12 mouse cellular contexts compared by ENCODE assay signal in genomic region chr10:60612893-60613292, GRCm38 (mm10).
A peak's percentile ranks its signal among the peaks of the same experiment; 100 is the strongest.
DNase-seq lines count a peak whose midpoint lies in the region; ATAC-seq and TF ChIP-seq lines count a peak whose summit lies in the region.
"Had no signal": no experiment of that assay in that cellular context is flagged by ENCODE, and none has a peak within 500 bp of the region (broad histone marks: within the 10 kb centered on the region; RNA-seq: fewer than 3 reads in every experiment).

No protein-coding gene starts in this region.

- H3K4me1 ChIP-seq in cerebellum, adult 2 months (ENCODE audit: control insufficient read depth, insufficient read depth, low read length) = no peaks in the 10 kb centered on the region
- H3K4me1 ChIP-seq in lung, postnatal 0 days (ENCODE audit: insufficient read depth, low read depth, low read length) = no peaks in the 10 kb centered on the region
- H3K4me1 ChIP-seq: heart, embryonic 10.5 days; liver, embryonic 13.5 days had no signal

- no peaks in the 10 kb centered on the region for H3K36me3 ChIP-seq in lung, postnatal 0 days (ENCODE audit: insufficient read depth, low read length)
- H3K36me3 ChIP-seq: heart, embryonic 10.5 days; liver, embryonic 13.5 days had no signal

- no peaks in the 10 kb centered on the region for H3K9me3 ChIP-seq in lung, postnatal 0 days (ENCODE audit: low read length)
- H3K9me3 ChIP-seq: heart, embryonic 10.5 days; liver, embryonic 13.5 days had no signal

- 17% methylated on average over 5 of the region's 5 CpGs for WGBS in cerebellum, adult 2 months
- WGBS in lung, postnatal 0 days = 18% methylated on average over 5 of the region's 5 CpGs

- no peak for ATAC-seq in lung, postnatal 0 days

- no peak for TF ChIP-seq EP300 in lung, postnatal 0 days (IDR thresholded peaks at IDR 0.05)

- H3K4me3 ChIP-seq in cerebellum, adult 2 months (replicated peaks; ENCODE audit: insufficient read depth, low read depth, low read length) = no peak overlapping the region
- no peak overlapping the region for H3K4me3 ChIP-seq in lung, postnatal 0 days (ENCODE audit: low read depth, low read length)
- H3K4me3 ChIP-seq: erythroblast, embryonic 14.5 days; heart, embryonic 10.5 days; liver, embryonic 13.5 days had no signal

- no peak overlapping the region for H3K9ac ChIP-seq in lung, postnatal 0 days (replicated peaks; ENCODE audit: low read depth)
- H3K9ac ChIP-seq: liver, embryonic 13.5 days had no signal

- peak; percentile 20; the same call in 1 of the 2 replicates for TF ChIP-seq CTCF in cerebellum, adult 2 months (IDR thresholded peaks at IDR 0.05; ENCODE audit: borderline replicate concordance, insufficient read depth, low read depth, low read length)
- TF ChIP-seq CTCF in lung, postnatal 0 days (IDR thresholded peaks at IDR 0.05) = peak; percentile 32

- DNase-seq in cerebellum, adult 2 months = no peak
- no peak for DNase-seq in cerebellum, adult 11 months
- no peak for DNase-seq in lung, postnatal 0 days (ENCODE audit: low spot score)
- no peak for DNase-seq in lung, postnatal 10 days
- peak; percentile 14 for DNase-seq in c-Kit-positive CD71-positive TER-119-negative erythroid progenitor cells, embryonic 14.5 days (ENCODE audit: low read depth)
- DNase-seq in thymus, postnatal 10 days (ENCODE audit: low spot score in 2 of 2) = peak; percentile 10 to 58
- DNase-seq in layer of hippocampus, postnatal 25 days (ENCODE audit: extremely low spot score in 1 of 2, low spot score in 1 of 2) = no peak
- no peak for DNase-seq in cerebellum, adult 9-10 months
- DNase-seq: cerebellum, adult 18-20 months; liver, embryonic 13.5 days had no signal

- H3K27me3 ChIP-seq in cerebellum, adult 2 months (ENCODE audit: control insufficient read depth, insufficient read depth, low read length) = no peaks in the 10 kb centered on the region
- H3K27me3 ChIP-seq in lung, postnatal 0 days (replicated peaks; ENCODE audit: insufficient read depth, low read length) = no peaks in the 10 kb centered on the region
- H3K27me3 ChIP-seq: liver, embryonic 13.5 days had no signal

- no peak for TF ChIP-seq POLR2A in cerebellum, adult 2 months (IDR thresholded peaks at IDR 0.05; ENCODE audit: borderline replicate concordance, insufficient read depth, low read length)

- H3K27ac ChIP-seq in cerebellum, adult 2 months (ENCODE audit: insufficient read depth, low read length) = no peak overlapping the region
- H3K27ac ChIP-seq in lung, postnatal 0 days (ENCODE audit: low read length) = no peak overlapping the region
- H3K27ac ChIP-seq: heart, embryonic 10.5 days; liver, embryonic 13.5 days had no signal

- H3K4me2 ChIP-seq in lung, postnatal 0 days (replicated peaks; ENCODE audit: low read depth, low read length) = no peak overlapping the region
- H3K4me2 ChIP-seq: liver, embryonic 13.5 days had no signal

Comparison
In these comparisons a context has a peak if more than half of its experiments do, and no peak if none do; other contexts are left out.
1. DNase-seq: peak in c-Kit-positive CD71-positive TER-119-negative erythroid progenitor cells, embryonic 14.5 days (single experiment) and thymus, postnatal 10 days (2 of 2); none in cerebellum, adult 2 months (0 of 2), cerebellum, adult 11 months (single experiment), lung, postnatal 0 days (single experiment), lung, postnatal 10 days (single experiment), layer of hippocampus, postnatal 25 days (0 of 2) and cerebellum, adult 9-10 months (single experiment).